In genomic region chr4:148982274-148982673, GRCm38 (mm10) we compare ENCODE assay signal across 20 mouse cellular contexts.
DNase-seq lines count a peak whose midpoint lies in the region; ATAC-seq and TF ChIP-seq lines count a peak whose summit lies in the region.
"Had no signal": no experiment of that assay in that cellular context is flagged by ENCODE, and none has a peak within 500 bp of the region (broad histone marks: within the 10 kb centered on the region; RNA-seq: fewer than 3 reads in every experiment).

No protein-coding gene starts in this region.

- no peak overlapping the region for H3K9ac ChIP-seq in embryonic facial prominence, embryonic 14.5 days (ENCODE audit: low read depth, low read length)
- no peak overlapping the region for H3K9ac ChIP-seq in embryonic facial prominence, embryonic 15.5 days
- H3K9ac ChIP-seq: embryonic facial prominence, embryonic 12.5 days; forebrain, embryonic 13.5 days; forebrain, postnatal 0 days; heart, embryonic 13.5 days; hindbrain, embryonic 14.5 days had no signal

- no peaks in the 10 kb centered on the region for H3K27me3 ChIP-seq in embryonic facial prominence, embryonic 14.5 days (replicated peaks; ENCODE audit: control insufficient read depth, insufficient read depth, low read length)
- H3K27me3 ChIP-seq in embryonic facial prominence, embryonic 10.5 days (replicated peaks; ENCODE audit: low read depth, poor library complexity, severe bottlenecking), result no peaks in the 10 kb centered on the region
- peaks cover 12% of the 10 kb centered on the region; the same call in 1 of the 2 replicates for H3K27me3 ChIP-seq in embryonic facial prominence, embryonic 15.5 days
- H3K27me3 ChIP-seq: embryonic facial prominence, embryonic 12.5 days; forebrain, embryonic 13.5 days; heart, embryonic 13.5 days had no signal

- no peak overlapping the region for H3K4me3 ChIP-seq in embryonic facial prominence, embryonic 14.5 days (ENCODE audit: low read depth, low read length)
- no peak overlapping the region for H3K4me3 ChIP-seq in embryonic facial prominence, embryonic 10.5 days
- H3K4me3 ChIP-seq in embryonic facial prominence, embryonic 15.5 days (replicated peaks), result no peak overlapping the region
- H3K4me3 ChIP-seq in layer of hippocampus, adult 2 months, result no peak overlapping the region
- H3K4me3 ChIP-seq: embryonic facial prominence, embryonic 12.5 days; forebrain, embryonic 13.5 days; heart, embryonic 13.5 days had no signal

- H3K4me2 ChIP-seq in embryonic facial prominence, embryonic 14.5 days (ENCODE audit: low read depth, low read length), result no peak overlapping the region
- no peak overlapping the region for H3K4me2 ChIP-seq in embryonic facial prominence, embryonic 15.5 days (replicated peaks)
- H3K4me2 ChIP-seq: embryonic facial prominence, embryonic 12.5 days; forebrain, embryonic 13.5 days; heart, embryonic 13.5 days; hindbrain, embryonic 14.5 days had no signal

- intact Hi-C loops in left cerebral cortex, postnatal 4 days (cut with DNase I), result no loop called here
- intact Hi-C loops in left cerebral cortex, postnatal 25 days (cut with DNase I), result loop anchor here (5.0 kb wide), 1 partner anchor 55 kb away; no protein-coding TSS in a partner anchor

- peaks cover 8% of the 10 kb centered on the region; the same call in 1 of the 2 replicates for H3K36me3 ChIP-seq in embryonic facial prominence, embryonic 14.5 days (ENCODE audit: control insufficient read depth, insufficient read depth, low read length)
- peaks cover 24% of the 10 kb centered on the region for H3K36me3 ChIP-seq in embryonic facial prominence, embryonic 10.5 days (replicated peaks)
- peaks cover 4% of the 10 kb centered on the region; the same call in 1 of the 2 replicates for H3K36me3 ChIP-seq in embryonic facial prominence, embryonic 15.5 days
- H3K36me3 ChIP-seq: embryonic facial prominence, embryonic 12.5 days had no signal

- H3K27ac ChIP-seq in embryonic facial prominence, embryonic 14.5 days (replicated peaks; ENCODE audit: low read depth, low read length), result no peak overlapping the region
- no peak overlapping the region for H3K27ac ChIP-seq in embryonic facial prominence, embryonic 10.5 days (replicated peaks)
- no peak overlapping the region for H3K27ac ChIP-seq in embryonic facial prominence, embryonic 15.5 days (replicated peaks)
- no peak overlapping the region for H3K27ac ChIP-seq in layer of hippocampus, adult 2 months
- H3K27ac ChIP-seq: embryonic facial prominence, embryonic 12.5 days; forebrain, embryonic 13.5 days; hindbrain, embryonic 14.5 days had no signal

- peak; percentile 85 for DNase-seq in embryonic facial prominence, embryonic 14.5 days (ENCODE audit: low spot score)
- DNase-seq in embryonic facial prominence, embryonic 10.5 days (ENCODE audit: low spot score), result no peak
- DNase-seq in left cerebral cortex, postnatal 4 days, result peak; percentile 36
- DNase-seq in left cerebral cortex, postnatal 25 days (ENCODE audit: low spot score in 2 of 2), result no peak
- DNase-seq in mesoderm, embryonic 11.5 days (ENCODE audit: low read depth, low spot score), result peak; percentile 18
- no peak for DNase-seq in lung, postnatal 25 days (ENCODE audit: low spot score)
- no peak for DNase-seq in layer of hippocampus, adult 2 months (ENCODE audit: low spot score in 2 of 2)
- DNase-seq: adrenal gland, postnatal 14 days; cerebellum, adult 18-20 months; cerebellum, adult 9-11 months; cerebellum, postnatal 36 days; embryo, embryonic 11 days; forebrain, postnatal 0 days; gastrocnemius, postnatal 14 days; heart, postnatal 14 days had no signal

- no peak for TF ChIP-seq CTCF in layer of hippocampus, adult 2 months (conservative IDR thresholded peaks at IDR 0.05)

- no peaks in the 10 kb centered on the region for H3K9me3 ChIP-seq in embryonic facial prominence, embryonic 14.5 days (ENCODE audit: control insufficient read depth, low read length)
- no peaks in the 10 kb centered on the region for H3K9me3 ChIP-seq in embryonic facial prominence, embryonic 10.5 days
- H3K9me3 ChIP-seq in embryonic facial prominence, embryonic 15.5 days (replicated peaks), result no peaks in the 10 kb centered on the region
- H3K9me3 ChIP-seq: embryonic facial prominence, embryonic 12.5 days; forebrain, embryonic 13.5 days; heart, embryonic 13.5 days had no signal

- peak; percentile 56; the same call in 1 of the 2 replicates for ATAC-seq in embryonic facial prominence, embryonic 14.5 days (ENCODE audit: low read depth)
- ATAC-seq in embryonic facial prominence, embryonic 15.5 days (ENCODE audit: insufficient number of reproducible peaks, low FRiP score, low TSS enrichment, low read depth), result peak; percentile 41; the same call in 1 of the 2 replicates
- ATAC-seq: forebrain, embryonic 13.5 days; forebrain, postnatal 0 days had no signal

- 53% methylated on average over 6 of the region's 6 CpGs for WGBS in embryonic facial prominence, embryonic 14.5 days
- WGBS in embryonic facial prominence, embryonic 10.5 days, result 81% methylated on average over 6 of the region's 6 CpGs
- 52% methylated on average over 6 of the region's 6 CpGs for WGBS in embryonic facial prominence, embryonic 15.5 days

- peaks cover 40% of the 10 kb centered on the region for H3K4me1 ChIP-seq in embryonic facial prominence, embryonic 14.5 days (ENCODE audit: control insufficient read depth, insufficient read depth, low read length)
- peaks cover 83% of the 10 kb centered on the region for H3K4me1 ChIP-seq in embryonic facial prominence, embryonic 10.5 days
- peaks cover 61% of the 10 kb centered on the region for H3K4me1 ChIP-seq in embryonic facial prominence, embryonic 15.5 days

Comparison
In these comparisons a context has a peak if more than half of its experiments do, and no peak if none do; other contexts are left out.
1. DNase-seq: peak in embryonic facial prominence, embryonic 14.5 days (single experiment), left cerebral cortex, postnatal 4 days (single experiment) and mesoderm, embryonic 11.5 days (single experiment); none in embryonic facial prominence, embryonic 10.5 days (single experiment), left cerebral cortex, postnatal 25 days (0 of 2), lung, postnatal 25 days (single experiment) and layer of hippocampus, adult 2 months (0 of 2).